Mouse (Mus musculus) adrenal gland, postnatal 10 days (tissue): ENCODE measurements around the gene Fam177a. TPM values are rescaled to one million over a fixed set of nuclear protein-coding genes. Genes with fewer than 3 reads are reported as not detected.
"Not testable (repeated sequence)": the region's sequence is repeated elsewhere in the genome, so short reads cannot be mapped to it uniquely, and the experiment has no call there.

ENCODE experiments used
- DNase-seq: peaks from one replicate; pipeline ENCODE4 v3.0.0; 2021; ENCODE audit warnings: mixed read lengths
- long read RNA-seq, 2 experiments: library from polyadenylated mRNA; stranded (forward); transcript quantifications; one replicate each; pipeline ENCODE4 v2.0.0; 2021
- total RNA-seq, 2 experiments: library from RNA; stranded (reverse); gene quantifications; 2 replicates each; pipeline ENCODE4 v1.2.3; 2021

The Fam177a gene
- total RNA-seq = 10 to 100 TPM in 1 of 2 experiments, 1 to 10 TPM in 1; 5.1 to 12.8 TPM
- long read RNA-seq, experiment 1, transcript Fam177a-201 (5 exons, 3,922 nt) = major isoform, 23 of 25 reads
- long read RNA-seq, experiment 1, partial matches to known transcripts = 1 of 25 reads
- long read RNA-seq, experiment 1, other reads (novel, unspliced or antisense) = 1 of 25 reads
- long read RNA-seq, experiment 2, transcript Fam177a-201 (5 exons, 3,922 nt) = major isoform, 13 of 15 reads
- long read RNA-seq, experiment 2, partial matches to known transcripts = 1 of 15 reads
- long read RNA-seq, experiment 2, other reads (novel, unspliced or antisense) = 1 of 15 reads

- not testable (repeated sequence) for DNase-seq
These were observed at the start of gene Fam177a for GRCm38 (mm10) chr12:55124242-55124641. Gene Fam177a (plus strand): TSS chr12:55124469.

- no peak for DNase-seq
These were observed 49.0 kb upstream of the Fam177a start for GRCm38 (mm10) chr12:55075296-55075695.

- not testable (repeated sequence) for DNase-seq
These were observed 45.6 kb upstream of the Fam177a start for GRCm38 (mm10) chr12:55078706-55079105.

GRCm38 (mm10) chr12:55079726-55080600 lies 44.3 kb upstream of the Fam177a start, which contains the start of the genes 2700097O09Rik and Srp54a:
Gene 2700097O09Rik (minus strand): TSS chr12:55080110.
Gene Srp54a (plus strand): TSS chr12:55080262.
- peak; percentile 95 for DNase-seq

- DNase-seq = not testable (repeated sequence)
These were observed 43.7 kb upstream of the Fam177a start for GRCm38 (mm10) chr12:55080601-55080942.

- not testable (repeated sequence) for DNase-seq
These were observed 32.1 kb upstream of the Fam177a start for GRCm38 (mm10) chr12:55092127-55092526.

- not testable (repeated sequence) for DNase-seq
These were observed 11.7 kb upstream of the Fam177a start for GRCm38 (mm10) chr12:55112616-55113015.

GRCm38 (mm10) chr12:55124731-55125130 lies 462 bp downstream of the Fam177a start:
- DNase-seq = not testable (repeated sequence)

GRCm38 (mm10) chr12:55135540-55135939 lies 11.3 kb downstream of the Fam177a start:
- not testable (repeated sequence) for DNase-seq

- not testable (repeated sequence) for DNase-seq
These were observed 13.6 kb downstream of the Fam177a start for GRCm38 (mm10) chr12:55137859-55138258.

GRCm38 (mm10) chr12:55154559-55155448 lies 30.5 kb downstream of the Fam177a start, which contains the start of gene Srp54b:
Gene Srp54b (plus strand): TSS chr12:55155104.
- DNase-seq = not testable (repeated sequence)

- DNase-seq = not testable (repeated sequence)
These were observed 31.1 kb downstream of the Fam177a start for GRCm38 (mm10) chr12:55155449-55155783.

- not testable (repeated sequence) for DNase-seq
These were observed 42.8 kb downstream of the Fam177a start for GRCm38 (mm10) chr12:55167034-55167557.

GRCm38 (mm10) chr12:55187686-55188085 lies 63.4 kb downstream of the Fam177a start:
- not testable (repeated sequence) for DNase-seq

GRCm38 (mm10) chr12:55189127-55189526 lies 64.9 kb downstream of the Fam177a start:
- DNase-seq = not testable (repeated sequence)

Other genes with a start within 250 kb of the Fam177a start
- not detected for gene Gm20403, start 137.9 kb upstream of the Fam177a start, total RNA-seq
- 10 to 100 TPM; 22.0 to 27.1 TPM for gene Baz1a, start 110.1 kb upstream of the Fam177a start, total RNA-seq
- gene 2700097O09Rik, start 44.4 kb upstream of the Fam177a start, total RNA-seq = 10 to 100 TPM in 1 of 2 experiments, 1 to 10 TPM in 1; 8.9 to 11.3 TPM
- gene Srp54a, start 44.2 kb upstream of the Fam177a start, total RNA-seq = 100 to 1,000 TPM; 110 to 121 TPM
- 10 to 100 TPM; 61.5 to 78.7 TPM for gene Srp54b, start 30.6 kb downstream of the Fam177a start, total RNA-seq
- gene 1700047I17Rik2, start 75.1 kb downstream of the Fam177a start, total RNA-seq = 1 to 10 TPM in 1 of 2 experiments, not detected in 1; 7.9 TPM
- 10 to 100 TPM; 33.4 to 40.0 TPM for gene Srp54c, start 105.7 kb downstream of the Fam177a start, total RNA-seq
- 10 to 100 TPM; 15.5 to 16.8 TPM for gene 1110008L16Rik, start 175.1 kb downstream of the Fam177a start, total RNA-seq
- gene Ppp2r3c, start 178.5 kb downstream of the Fam177a start, total RNA-seq = 10 to 100 TPM; 11.7 to 11.8 TPM